Mouse (Mus musculus): Measurements from ENCODE around the gene C130032M10Rik. TPM values are rescaled to one million over a fixed set of nuclear protein-coding genes. Genes with fewer than 3 reads are reported as not detected.
A peak's percentile ranks its signal among the peaks of the same experiment; 100 is the strongest.

C130032M10Rik gene
- total RNA-seq (2014; rRNA removed) = not detected in 2 replicates
- not detected in 2 replicates for polyA plus RNA-seq (2012; rRNA removed)

DNA sequence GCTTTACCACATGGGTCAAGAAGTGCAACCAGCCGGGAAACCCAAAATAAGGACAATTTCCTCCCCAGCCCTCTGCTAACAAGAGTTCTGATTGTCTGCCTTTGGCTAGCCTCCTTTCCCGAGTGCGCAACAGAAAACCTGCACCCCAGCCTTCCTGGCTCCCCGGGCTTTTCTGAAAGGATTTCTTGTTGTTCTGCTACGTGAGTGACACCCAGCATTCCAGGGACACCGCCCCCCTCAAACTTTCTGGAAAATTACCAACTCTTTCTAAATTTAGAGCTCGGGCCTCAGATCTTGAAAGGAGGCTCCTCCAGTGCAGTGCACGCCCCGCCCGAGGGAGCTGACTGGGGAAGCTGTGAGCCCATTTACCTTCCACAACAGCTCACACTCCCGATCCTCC is at the start of gene C130032M10Rik:
Gene C130032M10Rik, plus strand, starts transcription at position 334 of the 400 bp plus-strand sequence.
- H3K27me3 ChIP-seq (ENCODE audit: control insufficient read depth, insufficient read depth, low read length) = peaks cover 3% of the 10 kb centered on the region; the same call in 1 of the 2 replicates
- H3K36me3 ChIP-seq (ENCODE audit: control insufficient read depth, insufficient read depth, low read length) = no peaks in the 10 kb centered on the region
- 79% methylated on average over 11 of the region's 11 CpGs for WGBS
- no peaks in the 10 kb centered on the region for H3K79me2 ChIP-seq (ENCODE audit: control insufficient read depth, insufficient read depth, low read length)
- no peak for TF ChIP-seq CTCF (IDR thresholded peaks at IDR 0.05; ENCODE audit: low read depth, low read length)
- TF ChIP-seq POLR2A (IDR thresholded peaks at IDR 0.05; ENCODE audit: extremely low read depth, insufficient read depth, low read length) = no peak
- no peak within 1 kb of the TSS for H3K27ac ChIP-seq (replicated peaks; ENCODE audit: insufficient read depth, low read depth, low read length)
- no peaks in the 10 kb centered on the region for H3K4me1 ChIP-seq (ENCODE audit: control insufficient read depth, insufficient read depth, low read length)
- H3K9ac ChIP-seq (ENCODE audit: low read depth, low read length) = no peak within 1 kb of the TSS
- no peak within 1 kb of the TSS for H3K4me3 ChIP-seq (ENCODE audit: insufficient read depth, low read depth, low read length)
- no peak for DNase-seq (ENCODE audit: extremely low read depth, low read depth, low spot score)

DNA sequence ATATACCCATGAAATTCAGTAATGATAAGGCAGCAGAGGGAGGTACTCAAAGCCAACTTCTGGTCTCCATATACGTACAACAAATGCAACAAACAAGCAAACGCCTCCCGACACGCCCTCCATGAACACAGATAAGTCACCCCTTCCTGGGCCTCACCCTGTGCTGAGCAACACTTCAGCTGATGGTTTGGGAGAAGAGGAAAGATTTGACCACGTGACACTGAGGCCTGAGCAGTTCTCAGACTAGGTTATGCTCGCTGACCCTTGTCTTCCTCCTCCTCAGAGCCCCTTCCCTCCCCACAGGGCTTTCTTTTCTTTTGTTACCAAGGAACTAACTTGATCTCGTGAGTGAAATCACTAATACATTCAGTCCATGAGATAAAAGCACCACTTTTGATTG is 48.6 kb upstream of the C130032M10Rik start:
- H3K36me3 ChIP-seq (ENCODE audit: control insufficient read depth, insufficient read depth, low read length) = peaks cover 6% of the 10 kb centered on the region; the same call in 1 of the 2 replicates
- H3K4me1 ChIP-seq (ENCODE audit: control insufficient read depth, insufficient read depth, low read length) = no peaks in the 10 kb centered on the region
- no peak for DNase-seq (ENCODE audit: extremely low read depth, low read depth, low spot score)
- no peak overlapping the region for H3K27ac ChIP-seq (replicated peaks; ENCODE audit: insufficient read depth, low read depth, low read length)
- 90% methylated on average over 7 of the region's 7 CpGs for WGBS
- no peak overlapping the region for H3K9ac ChIP-seq (ENCODE audit: low read depth, low read length)
- no peaks in the 10 kb centered on the region for H3K79me2 ChIP-seq (ENCODE audit: control insufficient read depth, insufficient read depth, low read length)
- H3K27me3 ChIP-seq (ENCODE audit: control insufficient read depth, insufficient read depth, low read length) = no peaks in the 10 kb centered on the region
- TF ChIP-seq CTCF (IDR thresholded peaks at IDR 0.05; ENCODE audit: low read depth, low read length) = no peak
- TF ChIP-seq POLR2A (IDR thresholded peaks at IDR 0.05; ENCODE audit: extremely low read depth, insufficient read depth, low read length) = no peak
- H3K4me3 ChIP-seq (ENCODE audit: insufficient read depth, low read depth, low read length) = no peak overlapping the region

DNA sequence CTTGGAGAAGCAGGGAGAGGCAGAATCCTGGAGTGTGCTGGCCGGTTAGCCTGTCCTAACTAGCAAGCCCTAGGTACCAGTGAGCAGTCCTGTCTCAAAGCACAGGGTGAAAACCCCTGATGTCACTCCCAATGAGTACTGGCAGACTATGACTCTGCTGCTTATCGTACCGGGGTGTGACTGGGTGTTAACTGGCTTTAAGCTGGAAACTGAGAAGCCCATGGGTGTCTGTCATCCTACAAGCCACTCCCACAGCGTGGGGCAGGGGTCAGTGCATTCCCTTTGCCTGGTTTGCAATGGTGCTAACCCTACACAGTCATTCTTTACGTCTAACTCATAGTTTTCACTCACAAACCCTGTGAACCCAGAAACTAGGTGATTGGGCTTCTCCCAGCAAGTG is 47.3 kb upstream of the C130032M10Rik start:
- Histone ChIP-seq H3K27me3 (ENCODE audit: control insufficient read depth, insufficient read depth, low read length) (no peaks in the 10 kb centered on the region), H3K27ac (replicated peaks; ENCODE audit: insufficient read depth, low read depth, low read length) (no peak overlapping the region), H3K9ac (ENCODE audit: low read depth, low read length) (no peak overlapping the region), H3K4me3 (ENCODE audit: insufficient read depth, low read depth, low read length) (no peak overlapping the region), H3K4me1 (ENCODE audit: control insufficient read depth, insufficient read depth, low read length) (no peaks in the 10 kb centered on the region), H3K36me3 (ENCODE audit: control insufficient read depth, insufficient read depth, low read length) (peaks cover 4% of the 10 kb centered on the region; the same call in 1 of the 2 replicates), H3K79me2 (ENCODE audit: control insufficient read depth, insufficient read depth, low read length) (no peaks in the 10 kb centered on the region)
- 92% methylated on average over 5 of the region's 5 CpGs for WGBS
- DNase-seq (ENCODE audit: extremely low read depth, low read depth, low spot score) = no peak
- TF ChIP-seq CTCF (IDR thresholded peaks at IDR 0.05; ENCODE audit: low read depth, low read length) = no peak

DNA sequence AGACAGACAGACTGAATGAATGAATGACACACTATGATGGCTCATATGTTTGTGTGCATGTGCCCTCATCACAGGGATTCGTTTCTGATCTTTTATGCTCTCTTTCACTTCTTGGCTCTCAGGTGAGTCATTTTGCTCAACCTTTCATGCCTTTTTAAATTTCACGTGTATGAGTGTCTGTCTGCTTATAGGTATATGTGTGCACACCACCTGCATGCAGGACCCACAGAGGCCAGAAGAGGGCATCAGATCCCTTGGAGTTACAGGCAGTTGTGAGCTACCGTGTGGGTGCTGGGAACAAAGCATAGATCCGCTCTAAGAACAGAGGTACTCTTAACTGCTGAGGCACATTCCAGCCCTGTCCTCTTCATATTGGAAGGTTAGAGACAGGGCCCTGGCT is 46.8 kb upstream of the C130032M10Rik start:
- Histone ChIP-seq H3K27me3 (ENCODE audit: control insufficient read depth, insufficient read depth, low read length) (no peaks in the 10 kb centered on the region), H3K4me3 (ENCODE audit: insufficient read depth, low read depth, low read length) (no peak overlapping the region), H3K4me1 (ENCODE audit: control insufficient read depth, insufficient read depth, low read length) (no peaks in the 10 kb centered on the region), H3K9ac (ENCODE audit: low read depth, low read length) (no peak overlapping the region), H3K36me3 (ENCODE audit: control insufficient read depth, insufficient read depth, low read length) (peaks cover 4% of the 10 kb centered on the region; the same call in 1 of the 2 replicates), H3K79me2 (ENCODE audit: control insufficient read depth, insufficient read depth, low read length) (no peaks in the 10 kb centered on the region), H3K27ac (replicated peaks; ENCODE audit: insufficient read depth, low read depth, low read length) (no peak overlapping the region)
- no peak for DNase-seq (ENCODE audit: extremely low read depth, low read depth, low spot score)
- TF ChIP-seq CTCF (IDR thresholded peaks at IDR 0.05; ENCODE audit: low read depth, low read length) (0 out of 2 replicates have a peak, but pooled peaks have one; percentile 2), POLR2A (IDR thresholded peaks at IDR 0.05; ENCODE audit: extremely low read depth, insufficient read depth, low read length) (no peak)
- 99% methylated on average over 4 of the region's 4 CpGs for WGBS

DNA sequence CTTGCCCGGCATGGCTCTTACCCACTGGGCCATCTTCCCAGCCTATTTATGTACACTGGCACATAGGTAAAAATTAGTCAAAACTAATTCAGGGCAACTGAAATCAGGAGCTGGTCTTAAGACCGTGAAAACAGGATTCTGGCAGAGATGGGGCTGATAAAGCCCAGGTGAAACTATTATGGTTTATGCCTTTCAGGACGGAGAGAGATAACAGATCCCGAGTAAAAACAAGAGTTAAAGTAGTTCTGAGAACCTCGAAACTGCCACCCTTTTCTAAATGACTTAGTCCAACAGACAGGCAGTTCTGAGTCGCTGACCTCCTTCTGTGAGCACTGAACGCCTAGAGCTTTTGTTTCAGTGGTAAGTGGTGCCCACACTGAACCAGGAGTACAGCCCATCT is 43.6 kb upstream of the C130032M10Rik start:
- H3K9ac ChIP-seq (ENCODE audit: low read depth, low read length) = no peak overlapping the region
- no peak for TF ChIP-seq CTCF (IDR thresholded peaks at IDR 0.05; ENCODE audit: low read depth, low read length)
- no peak for TF ChIP-seq POLR2A (IDR thresholded peaks at IDR 0.05; ENCODE audit: extremely low read depth, insufficient read depth, low read length)
- 90% methylated on average over 7 of the region's 7 CpGs for WGBS

DNA sequence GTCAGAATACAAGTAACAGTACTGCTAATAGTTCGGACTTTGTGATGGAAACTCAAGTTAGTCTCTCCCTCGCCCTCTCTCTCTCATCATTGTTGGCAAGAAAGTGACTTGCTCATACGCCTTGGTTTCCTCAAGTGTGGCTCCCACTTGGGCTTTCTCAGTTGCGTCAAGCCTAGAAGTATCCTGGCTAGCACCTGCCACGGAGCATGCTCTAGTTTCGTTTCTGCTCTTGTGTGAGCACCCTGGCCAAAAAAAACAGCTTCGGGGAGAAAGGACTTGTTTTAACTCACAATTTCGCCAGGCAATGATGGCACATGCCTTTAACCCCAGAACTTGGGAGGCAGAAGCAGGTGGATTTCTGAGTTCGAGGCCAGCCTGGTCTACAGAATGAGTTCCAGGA is 38.5 kb upstream of the C130032M10Rik start:
- DNase-seq (ENCODE audit: extremely low read depth, low read depth, low spot score) = no peak
- WGBS = 95% methylated on average over 9 of the region's 9 CpGs
- Histone ChIP-seq H3K4me1 (ENCODE audit: control insufficient read depth, insufficient read depth, low read length) (no peaks in the 10 kb centered on the region), H3K27me3 (ENCODE audit: control insufficient read depth, insufficient read depth, low read length) (no peaks in the 10 kb centered on the region), H3K36me3 (ENCODE audit: control insufficient read depth, insufficient read depth, low read length) (no peaks in the 10 kb centered on the region), H3K79me2 (ENCODE audit: control insufficient read depth, insufficient read depth, low read length) (no peaks in the 10 kb centered on the region), H3K9ac (ENCODE audit: low read depth, low read length) (no peak overlapping the region), H3K27ac (replicated peaks; ENCODE audit: insufficient read depth, low read depth, low read length) (no peak overlapping the region), H3K4me3 (ENCODE audit: insufficient read depth, low read depth, low read length) (no peak overlapping the region)
- no peak for TF ChIP-seq CTCF (IDR thresholded peaks at IDR 0.05; ENCODE audit: low read depth, low read length)
- TF ChIP-seq POLR2A (IDR thresholded peaks at IDR 0.05; ENCODE audit: extremely low read depth, insufficient read depth, low read length) = no peak

More for the DNA sequence above, 43.6 kb upstream of the C130032M10Rik start:
- H3K27me3 ChIP-seq (ENCODE audit: control insufficient read depth, insufficient read depth, low read length) = no peaks in the 10 kb centered on the region
- no peak overlapping the region for H3K27ac ChIP-seq (replicated peaks; ENCODE audit: insufficient read depth, low read depth, low read length)
- H3K4me1 ChIP-seq (ENCODE audit: control insufficient read depth, insufficient read depth, low read length) = no peaks in the 10 kb centered on the region
- no peaks in the 10 kb centered on the region for H3K36me3 ChIP-seq (ENCODE audit: control insufficient read depth, insufficient read depth, low read length)
- no peak overlapping the region for H3K4me3 ChIP-seq (ENCODE audit: insufficient read depth, low read depth, low read length)
- DNase-seq (ENCODE audit: extremely low read depth, low read depth, low spot score) = no peak
- no peaks in the 10 kb centered on the region for H3K79me2 ChIP-seq (ENCODE audit: control insufficient read depth, insufficient read depth, low read length)
